Mouse (Mus musculus): ENCODE results near the gene Pdlim3. TPM values are rescaled to one million over a fixed set of nuclear protein-coding genes. Genes with fewer than 3 reads are reported as not detected.
A peak's percentile ranks its signal among the peaks of the same experiment; 100 is the strongest.

Gene Pdlim3
- polyA plus RNA-seq, 1 experiment, result 5.9 TPM

DNA sequence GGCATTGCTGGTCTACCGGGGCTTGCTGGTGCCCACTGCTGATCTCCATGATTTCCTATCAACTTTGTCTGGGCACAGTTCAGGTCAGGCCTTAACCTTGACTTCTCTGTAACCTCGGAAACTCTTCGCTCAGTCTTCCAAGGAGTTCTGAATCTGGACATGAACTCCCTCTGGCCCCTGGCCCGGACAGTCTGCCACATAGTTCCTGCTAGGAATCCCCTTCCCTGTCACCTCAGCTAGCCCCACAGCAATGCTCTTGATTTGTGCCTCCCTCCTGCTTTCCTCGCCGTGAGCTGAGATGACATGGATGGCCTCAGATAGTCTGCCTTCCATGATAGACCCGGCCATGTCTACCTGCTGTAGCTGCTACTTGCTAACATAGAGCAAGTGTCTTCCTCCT is 35.1 kb downstream of the Pdlim3 start:
- TF ChIP-seq POLR2A (IDR thresholded peaks at IDR 0.05; ENCODE audit: control insufficient read depth, low read depth, low read length) (no peak), CTCF (IDR thresholded peaks at IDR 0.05; ENCODE audit: control insufficient read depth, insufficient read depth, insufficient replicate concordance, low read depth, low read length) (no peak)
- H3K4me3 ChIP-seq (ENCODE audit: control insufficient read depth, low read depth, low read length), result no peak overlapping the region

DNA sequence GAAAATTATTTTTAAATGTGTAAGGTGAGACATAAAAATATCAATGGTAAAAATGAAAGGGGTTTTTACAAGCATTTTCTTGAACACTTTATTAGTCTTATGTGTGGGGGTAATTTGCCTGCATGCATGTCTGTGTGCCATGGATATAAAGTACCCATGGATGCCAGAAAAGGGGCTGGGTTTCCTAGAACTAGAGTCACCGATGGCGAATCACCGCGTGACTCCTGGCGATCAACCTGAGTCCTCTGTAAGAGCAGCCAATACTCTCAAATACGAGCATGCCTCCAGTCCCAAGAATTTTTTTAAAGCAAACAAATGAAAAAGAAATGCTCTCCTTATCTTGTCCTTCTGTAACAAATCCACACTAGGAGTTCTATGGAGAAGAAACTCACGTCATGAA is 36.9 kb downstream of the Pdlim3 start:
- Histone ChIP-seq H3K36me3 (ENCODE audit: control insufficient read depth, insufficient read depth, low read length) (no peaks in the 10 kb centered on the region), H3K27me3 (ENCODE audit: control insufficient read depth, insufficient read depth, low read length) (no peaks in the 10 kb centered on the region), H3K4me3 (ENCODE audit: control insufficient read depth, low read depth, low read length) (no peak overlapping the region), H3K4me1 (ENCODE audit: control insufficient read depth, insufficient read depth, low read length) (peaks cover 4% of the 10 kb centered on the region; the same call in 1 of the 2 replicates), H3K27ac (ENCODE audit: control insufficient read depth, insufficient read depth, low read depth, low read length) (no peak overlapping the region)
- TF ChIP-seq CTCF (IDR thresholded peaks at IDR 0.05; ENCODE audit: control insufficient read depth, insufficient read depth, insufficient replicate concordance, low read depth, low read length), result no peak
- no peak for TF ChIP-seq POLR2A (IDR thresholded peaks at IDR 0.05; ENCODE audit: control insufficient read depth, low read depth, low read length)

More for the DNA sequence above, 35.1 kb downstream of the Pdlim3 start:
- Histone ChIP-seq H3K36me3 (ENCODE audit: control insufficient read depth, insufficient read depth, low read length) (no peaks in the 10 kb centered on the region), H3K27ac (ENCODE audit: control insufficient read depth, insufficient read depth, low read depth, low read length) (no peak overlapping the region), H3K27me3 (ENCODE audit: control insufficient read depth, insufficient read depth, low read length) (no peaks in the 10 kb centered on the region), H3K4me1 (ENCODE audit: control insufficient read depth, insufficient read depth, low read length) (peaks cover 6% of the 10 kb centered on the region)

- Histone ChIP-seq H3K36me3 (ENCODE audit: control insufficient read depth, insufficient read depth, low read length) (no peaks in the 10 kb centered on the region), H3K27me3 (ENCODE audit: control insufficient read depth, insufficient read depth, low read length) (no peaks in the 10 kb centered on the region), H3K4me1 (ENCODE audit: control insufficient read depth, insufficient read depth, low read length) (peaks cover 8% of the 10 kb centered on the region), H3K27ac (ENCODE audit: control insufficient read depth, insufficient read depth, low read depth, low read length) (no peak within 1 kb of the TSS), H3K4me3 (ENCODE audit: control insufficient read depth, low read depth, low read length) (peak within 1 kb of the TSS; percentile 85)
- TF ChIP-seq POLR2A (IDR thresholded peaks at IDR 0.05; ENCODE audit: control insufficient read depth, low read depth, low read length), result peak; percentile 40; the same call in 1 of the 2 replicates
- TF ChIP-seq CTCF (IDR thresholded peaks at IDR 0.05; ENCODE audit: control insufficient read depth, insufficient read depth, insufficient replicate concordance, low read depth, low read length), result peak; percentile 99
Observed at GRCm38 (mm10) chr8:45934582-45935014, 49.3 kb downstream of the Pdlim3 start, which contains the start of gene Ccdc110. Ccdc110 (plus strand) TSS chr8:45934619.

DNA sequence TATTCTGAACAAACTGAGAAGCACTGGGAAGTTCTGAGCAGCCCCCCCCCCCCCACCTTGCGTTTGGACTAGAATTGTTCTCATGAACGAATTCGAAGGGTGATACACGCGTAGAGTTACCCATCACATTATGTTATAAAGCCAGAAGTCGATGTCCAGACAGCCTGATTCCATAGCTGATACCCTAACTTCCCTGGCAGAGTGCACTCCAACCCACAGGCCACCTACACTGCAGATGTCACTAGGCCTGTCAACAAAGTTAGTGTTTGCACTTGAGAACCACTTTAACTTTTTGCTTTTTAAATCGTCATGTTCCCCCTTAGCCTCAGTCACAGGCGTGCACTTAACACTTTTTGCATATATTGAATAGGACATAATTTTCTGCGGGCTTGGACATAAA is 51.7 kb downstream of the Pdlim3 start:
- Histone ChIP-seq H3K36me3 (ENCODE audit: control insufficient read depth, insufficient read depth, low read length) (no peaks in the 10 kb centered on the region), H3K4me3 (ENCODE audit: control insufficient read depth, low read depth, low read length) (no peak overlapping the region), H3K27ac (ENCODE audit: control insufficient read depth, insufficient read depth, low read depth, low read length) (no peak overlapping the region), H3K27me3 (ENCODE audit: control insufficient read depth, insufficient read depth, low read length) (no peaks in the 10 kb centered on the region), H3K4me1 (ENCODE audit: control insufficient read depth, insufficient read depth, low read length) (peaks cover 9% of the 10 kb centered on the region)
- TF ChIP-seq POLR2A (IDR thresholded peaks at IDR 0.05; ENCODE audit: control insufficient read depth, low read depth, low read length), result no peak
- no peak for TF ChIP-seq CTCF (IDR thresholded peaks at IDR 0.05; ENCODE audit: control insufficient read depth, insufficient read depth, insufficient replicate concordance, low read depth, low read length)

- Histone ChIP-seq H3K27ac (ENCODE audit: control insufficient read depth, insufficient read depth, low read depth, low read length) (no peak overlapping the region), H3K27me3 (ENCODE audit: control insufficient read depth, insufficient read depth, low read length) (no peaks in the 10 kb centered on the region), H3K36me3 (ENCODE audit: control insufficient read depth, insufficient read depth, low read length) (no peaks in the 10 kb centered on the region), H3K4me3 (ENCODE audit: control insufficient read depth, low read depth, low read length) (no peak overlapping the region), H3K4me1 (ENCODE audit: control insufficient read depth, insufficient read depth, low read length) (no peaks in the 10 kb centered on the region)
- TF ChIP-seq CTCF (IDR thresholded peaks at IDR 0.05; ENCODE audit: control insufficient read depth, insufficient read depth, insufficient replicate concordance, low read depth, low read length), result no peak
- no peak for TF ChIP-seq POLR2A (IDR thresholded peaks at IDR 0.05; ENCODE audit: control insufficient read depth, low read depth, low read length)
Observed at GRCm38 (mm10) chr8:45946283-45946682, 61.0 kb downstream of the Pdlim3 start.

- Histone ChIP-seq H3K4me3 (ENCODE audit: control insufficient read depth, low read depth, low read length) (no peak overlapping the region), H3K36me3 (ENCODE audit: control insufficient read depth, insufficient read depth, low read length) (no peaks in the 10 kb centered on the region), H3K27me3 (ENCODE audit: control insufficient read depth, insufficient read depth, low read length) (no peaks in the 10 kb centered on the region), H3K27ac (ENCODE audit: control insufficient read depth, insufficient read depth, low read depth, low read length) (no peak overlapping the region), H3K4me1 (ENCODE audit: control insufficient read depth, insufficient read depth, low read length) (no peaks in the 10 kb centered on the region)
- TF ChIP-seq POLR2A (IDR thresholded peaks at IDR 0.05; ENCODE audit: control insufficient read depth, low read depth, low read length) (no peak), CTCF (IDR thresholded peaks at IDR 0.05; ENCODE audit: control insufficient read depth, insufficient read depth, insufficient replicate concordance, low read depth, low read length) (no peak)
Observed at GRCm38 (mm10) chr8:45950622-45951021, 65.4 kb downstream of the Pdlim3 start.

Other genes with a start within 250 kb of the Pdlim3 start
- gene Ccdc110, start 49.2 kb downstream of the Pdlim3 start, polyA plus RNA-seq (2012; rRNA removed), result 21.8 and 23.4 TPM in 2 replicates
- 26.8 and 28.7 TPM in 2 replicates for gene 1700029J07Rik, start 89.8 kb downstream of the Pdlim3 start, polyA plus RNA-seq (2012; rRNA removed)
- 16.8 and 20.0 TPM in 2 replicates for gene Ufsp2, start 90.1 kb downstream of the Pdlim3 start, polyA plus RNA-seq (2012; rRNA removed)
- gene Lrp2bp, start 113.8 kb downstream of the Pdlim3 start, polyA plus RNA-seq (2012; rRNA removed), result 53.7 and 55.3 TPM in 2 replicates
- 3.0 and 3.7 TPM in 2 replicates for gene Ankrd37, start 120.2 kb downstream of the Pdlim3 start, polyA plus RNA-seq (2012; rRNA removed)